Mouse (Mus musculus) MEL (cell line): Measurements from ENCODE around the gene Smc1b. TPM values are rescaled to one million over a fixed set of nuclear protein-coding genes. Genes with fewer than 3 reads are reported as not detected.

ENCODE experiments used
- DNase-seq: peaks from one replicate; pipeline ENCODE4 v3.0.0; 2011; ENCODE audit warnings: low read depth, low spot score
- H3K27ac ChIP-seq: 2 replicates; pipeline ENCODE4 v1.5.1; 2012; ENCODE audit warnings: low read depth, mild to moderate bottlenecking, control low read depth, low read length, moderate library complexity; ENCODE audit not compliant: control insufficient read depth
- H3K27me3 ChIP-seq, 2 experiments: fragments of 150-350 bp in 1 of 2; sonication (generic) in 1 of 2; 2 replicates each; pipeline ENCODE4 v1.6.1; 2012; ENCODE audit warnings: low read length in 2 of 2, mild to moderate bottlenecking in 2 of 2, improper control_type of control experiment in 1 of 2, moderate library complexity in 1 of 2; ENCODE audit not compliant: insufficient read depth in 2 of 2, control insufficient read depth in 1 of 2
- H3K36me3 ChIP-seq, 2 experiments: 2 replicates each; pipeline ENCODE4 v1.6.1; 2012 to 2014; ENCODE audit warnings: low read length in 2 of 2, improper control_type of control experiment in 1 of 2, inconsistent platforms in 1 of 2, mild to moderate bottlenecking in 1 of 2; ENCODE audit not compliant: insufficient read depth in 2 of 2, control insufficient read depth in 1 of 2
- H3K4me1 ChIP-seq, 2 experiments: fragments of 150-350 bp in 1 of 2; sonication (generic) in 1 of 2; 2 replicates each; pipeline ENCODE4 v1.6.1; 2012; ENCODE audit warnings: low read length in 2 of 2, improper control_type of control experiment in 1 of 2, mild to moderate bottlenecking in 1 of 2; ENCODE audit not compliant: insufficient read depth in 2 of 2, control insufficient read depth in 1 of 2
- H3K4me3 ChIP-seq, 2 experiments: fragments of 150-350 bp in 1 of 2; sonication (generic) in 1 of 2; 2 replicates each; pipeline ENCODE4 v1.5.1; 2012; ENCODE audit warnings: low read depth in 2 of 2, low read length in 2 of 2, mild to moderate bottlenecking in 2 of 2, moderate library complexity in 2 of 2, control low read depth in 1 of 2, improper control_type of control experiment in 1 of 2; ENCODE audit not compliant: control insufficient read depth in 1 of 2, insufficient read depth in 1 of 2
- H3K79me2 ChIP-seq: 2 replicates; pipeline ENCODE4 v1.6.1; 2012; ENCODE audit warnings: mild to moderate bottlenecking, low read length, moderate library complexity; ENCODE audit not compliant: control insufficient read depth, poor library complexity, insufficient read depth
- H3K9ac ChIP-seq: 2 replicates; pipeline ENCODE4 v1.6.1; 2012; ENCODE audit warnings: low read depth, mild to moderate bottlenecking, control low read depth, low read length, moderate library complexity; ENCODE audit not compliant: control insufficient read depth, poor library complexity, severe bottlenecking
- H3K9me3 ChIP-seq: fragments of 150-350 bp; sonication (generic); replicated peaks from 2 replicates; pipeline ENCODE4 v1.6.1; 2012; ENCODE audit warnings: mild to moderate bottlenecking, low read length, improper control_type of control experiment, moderate library complexity; ENCODE audit not compliant: insufficient read depth
- CHD2 ChIP-seq: IDR thresholded peaks from 2 replicates; pipeline ENCODE4 v1.6.1; 2011; ENCODE audit warnings: low read length, improper control_type of control experiment
- CTCF ChIP-seq, 3 experiments: IDR thresholded peaks in 2 of 3; conservative IDR thresholded peaks in 1 of 3; 2 replicates each; pipeline ENCODE4 v1.5.1; 2011 to 2012; ENCODE audit warnings: low read length in 3 of 3, low read depth in 2 of 3, mild to moderate bottlenecking in 2 of 3, improper control_type of control experiment in 1 of 3, inconsistent platforms in 1 of 3, mixed read lengths in 1 of 3, moderate library complexity in 1 of 3; ENCODE audit not compliant: control insufficient read depth in 1 of 3, insufficient read depth in 1 of 3, poor library complexity in 1 of 3, severe bottlenecking in 1 of 3
- EP300 ChIP-seq, 2 experiments: IDR thresholded peaks; 2 replicates each; pipeline ENCODE4 v1.6.1; 2011; ENCODE audit warnings: improper control_type of control experiment in 2 of 2, low read length in 2 of 2, low read depth in 1 of 2, mild to moderate bottlenecking in 1 of 2
- ETS1 ChIP-seq: IDR thresholded peaks from 2 replicates; pipeline ENCODE4 v1.6.1; 2012; ENCODE audit warnings: low read depth, mild to moderate bottlenecking, inconsistent platforms, low read length, improper control_type of control experiment, moderate library complexity
- GABPA ChIP-seq: IDR thresholded peaks from 2 replicates; pipeline ENCODE4 v1.6.1; 2012; ENCODE audit warnings: low read depth, mild to moderate bottlenecking, inconsistent platforms, low read length, improper control_type of control experiment, moderate library complexity
- HCFC1 ChIP-seq: IDR thresholded peaks from 2 replicates; pipeline ENCODE4 v1.6.1; 2012; ENCODE audit warnings: low read depth, mild to moderate bottlenecking, inconsistent platforms, low read length, improper control_type of control experiment, moderate library complexity
- JUND ChIP-seq: IDR thresholded peaks from 2 replicates; pipeline ENCODE4 v1.6.1; 2011; ENCODE audit warnings: low read depth, mild to moderate bottlenecking, improper control_type of control experiment, low read length
- MAFK ChIP-seq: IDR thresholded peaks from 2 replicates; pipeline ENCODE4 v1.6.1; 2011; ENCODE audit warnings: low read depth, mild to moderate bottlenecking, low read length, improper control_type of control experiment, borderline replicate concordance
- MAX ChIP-seq: IDR thresholded peaks from 2 replicates; pipeline ENCODE4 v1.6.1; 2011; ENCODE audit warnings: low read length, improper control_type of control experiment
- MEF2A ChIP-seq: IDR thresholded peaks from 2 replicates; pipeline ENCODE4 v1.6.1; 2014; ENCODE audit warnings: low read depth, mild to moderate bottlenecking, inconsistent platforms, low read length, improper control_type of control experiment; ENCODE audit not compliant: poor library complexity, insufficient replicate concordance, severe bottlenecking; ENCODE audit errors: extremely low read depth
- MYC ChIP-seq: IDR thresholded peaks from 2 replicates; pipeline ENCODE4 v1.6.1; 2011; ENCODE audit warnings: low read depth, mild to moderate bottlenecking, low read length, improper control_type of control experiment, moderate library complexity
- POLR2A ChIP-seq, 2 experiments: IDR thresholded peaks; 2 replicates each; pipeline ENCODE4 v1.6.1; 2011 to 2012; ENCODE audit warnings: low read length in 2 of 2, mild to moderate bottlenecking in 2 of 2, control low read depth in 1 of 2, improper control_type of control experiment in 1 of 2, low read depth in 1 of 2, moderate library complexity in 1 of 2; ENCODE audit not compliant: control insufficient read depth in 1 of 2, insufficient read depth in 1 of 2, poor library complexity in 1 of 2
- POLR2AphosphoS5 ChIP-seq: IDR thresholded peaks from 2 replicates; pipeline ENCODE4 v1.6.1; 2012; ENCODE audit warnings: low read depth, borderline replicate concordance, mild to moderate bottlenecking, inconsistent platforms, low read length, moderate library complexity, mixed read lengths
- RAD21 ChIP-seq: IDR thresholded peaks from 2 replicates; pipeline ENCODE4 v1.6.1; 2011; ENCODE audit warnings: mild to moderate bottlenecking, low read depth, low read length, improper control_type of control experiment
- SIN3A ChIP-seq: IDR thresholded peaks from 2 replicates; pipeline ENCODE4 v1.6.1; 2012; ENCODE audit warnings: low read length, improper control_type of control experiment, inconsistent platforms
- TAL1 ChIP-seq: IDR thresholded peaks from 2 replicates; pipeline ENCODE4 v1.6.1; 2012; ENCODE audit warnings: mild to moderate bottlenecking, inconsistent platforms, low read length, moderate library complexity, mixed read lengths
- TBP ChIP-seq: IDR thresholded peaks from 2 replicates; pipeline ENCODE4 v1.8.0; 2011; ENCODE audit warnings: low read depth, low read length, improper control_type of control experiment
- TCF12 ChIP-seq: IDR thresholded peaks from 2 replicates; pipeline ENCODE4 v1.6.1; 2014; ENCODE audit warnings: low read depth, mild to moderate bottlenecking, inconsistent platforms, low read length, improper control_type of control experiment, moderate library complexity
- ZMIZ1 ChIP-seq: IDR thresholded peaks from 2 replicates; pipeline ENCODE4 v1.6.1; 2012; ENCODE audit warnings: low read depth, mild to moderate bottlenecking, inconsistent platforms, low read length, improper control_type of control experiment, moderate library complexity
- ZNF384 ChIP-seq: IDR thresholded peaks from 2 replicates; pipeline ENCODE4 v1.6.1; 2012; ENCODE audit warnings: low read depth, mild to moderate bottlenecking, inconsistent platforms, low read length, improper control_type of control experiment
- polyA plus RNA-seq, 2 experiments: library from polyadenylated mRNA; stranded (reverse) in 1 of 2; unstranded in 1 of 2; fragments of >175 nt in 1 of 2; fragments of >200 nt in 1 of 2; gene quantifications; 2 replicates each; pipeline versions ENCODE4 v1.2.1 to v1.2.4; 2012; ENCODE audit warnings: low replicate concordance in 2 of 2, low read depth in 1 of 2; ENCODE audit not compliant: insufficient read length in 2 of 2, insufficient read depth in 1 of 2, missing spikeins in 1 of 2
- total RNA-seq: library from RNA; depleted of rRNA; stranded (reverse); fragments of 300-350 nt; gene quantifications from 2 replicates; pipeline ENCODE4 v1.2.3, GENCODE M21; 2012

Smc1b gene
- total and polyA plus RNA-seq, 3 experiments: not detected

- Histone ChIP-seq H3K27me3 (no peaks in the 10 kb centered on the region), H3K79me2 (no peaks in the 10 kb centered on the region)
- no peak for TF ChIP-seq POLR2A (IDR thresholded peaks at IDR 0.05; ENCODE audit: control insufficient read depth in 1 of 2, insufficient read depth in 1 of 2, low read depth in 1 of 2, low read length in 2 of 2, poor library complexity in 1 of 2)
- TF ChIP-seq MEF2A: no peak
- no peak for TF ChIP-seq GABPA
- TF ChIP-seq MYC: no peak
- no peak for TF ChIP-seq JUND
- TF ChIP-seq ETS1: no peak
- no peak for TF ChIP-seq TCF12
- no peak for TF ChIP-seq SIN3A
- no peak for TF ChIP-seq MAFK
- no peak for TF ChIP-seq RAD21
- no peak for TF ChIP-seq ZMIZ1
- TF ChIP-seq, all 39 proteins: peak for 0
- Histone ChIP-seq H3K4me1 (no peaks in the 10 kb centered on the region), H3K9ac (no peak overlapping the region), H3K9me3 (no peaks in the 10 kb centered on the region), H3K27ac (no peak overlapping the region), H3K36me3 (no peaks in the 10 kb centered on the region), H3K4me3 (no peak overlapping the region)
- no peak for DNase-seq
These were observed 9.5 kb upstream of the Smc1b start for GRCm38 (mm10) chr15:85141290-85141689.

GRCm38 (mm10) chr15:85135143-85135542, 3.4 kb upstream of the Smc1b start:
- H3K9me3 ChIP-seq: no peaks in the 10 kb centered on the region
- DNase-seq: no peak
- no peaks in the 10 kb centered on the region for H3K27me3 ChIP-seq
- H3K27ac ChIP-seq: no peak overlapping the region
- H3K4me3 ChIP-seq: no peak overlapping the region
- H3K4me1 ChIP-seq: no peaks in the 10 kb centered on the region
- H3K9ac ChIP-seq: no peak overlapping the region
- TF ChIP-seq HCFC1 (no peak), EP300 (IDR thresholded peaks at IDR 0.05; ENCODE audit: low read depth in 1 of 2, low read length in 2 of 2) (no peak), ZNF384 (no peak), CHD2 (no peak), TBP (no peak), TAL1 (no peak), CTCF (IDR thresholded peaks at IDR 0.05 in 2 of 3, conservative IDR thresholded peaks at IDR 0.05 in 1 of 3; ENCODE audit: control insufficient read depth in 1 of 3, insufficient read depth in 1 of 3, low read depth in 2 of 3, low read length in 3 of 3, poor library complexity in 1 of 3, severe bottlenecking in 1 of 3) (no peak), MAX (no peak), POLR2AphosphoS5 (no peak)
- H3K79me2 ChIP-seq: no peaks in the 10 kb centered on the region
- H3K36me3 ChIP-seq: no peaks in the 10 kb centered on the region
